Mouse (Mus musculus) hindbrain, postnatal 0 days (tissue): ENCODE data around the gene Cracr2b. TPM values are rescaled to one million over a fixed set of nuclear protein-coding genes. Genes with fewer than 3 reads are reported as not detected.

Experiments used
- ATAC-seq: fragments of 200-750 bp; cut with Nextera tagmentation; 2 replicates; pipeline ENCODE4 v1.8.0; 2017; ENCODE audit warnings: mild to moderate bottlenecking, moderate TSS enrichment, moderate library complexity
- DNase-seq: peaks from one replicate; pipeline ENCODE4 v3.0.0-alpha.2; 2015; ENCODE audit warnings: low spot score
- H3K27ac ChIP-seq: fragments of 300-500 bp; sonication (generic); 2 replicates; pipeline ENCODE4 v1.5.1; 2014; ENCODE audit warnings: mild to moderate bottlenecking
- H3K27me3 ChIP-seq: fragments of 300-500 bp; sonication (generic); 2 replicates; pipeline ENCODE4 v1.6.1; 2014; ENCODE audit warnings: low read length, mixed read lengths; ENCODE audit not compliant: insufficient read depth
- H3K36me3 ChIP-seq: fragments of 300-500 bp; sonication (generic); 2 replicates; pipeline ENCODE4 v1.6.1; 2014; ENCODE audit warnings: low read length, mixed read lengths; ENCODE audit not compliant: insufficient read depth
- H3K4me1 ChIP-seq: fragments of 300-500 bp; sonication (generic); 2 replicates; pipeline ENCODE4 v1.6.1; 2014; ENCODE audit warnings: antibody characterized with exemption, low read length, mixed read lengths; ENCODE audit not compliant: insufficient read depth
- H3K4me2 ChIP-seq: fragments of 300-500 bp; sonication (generic); 2 replicates; pipeline ENCODE4 v1.6.1; 2014; ENCODE audit warnings: low read depth, mild to moderate bottlenecking, low read length, moderate library complexity, mixed read lengths
- H3K4me3 ChIP-seq: fragments of 300-500 bp; sonication (generic); 2 replicates; pipeline ENCODE4 v1.5.1; 2014; ENCODE audit warnings: low read length
- H3K9ac ChIP-seq: fragments of 300-500 bp; sonication (generic); replicated peaks from 2 replicates; pipeline ENCODE4 v1.6.1; 2014; ENCODE audit warnings: mild to moderate bottlenecking, low read length, moderate library complexity, mixed read lengths
- H3K9me3 ChIP-seq: fragments of 300-500 bp; sonication (generic); 2 replicates; pipeline ENCODE4 v1.6.1; 2016; ENCODE audit warnings: low read length, mixed read lengths
- CTCF ChIP-seq: IDR thresholded peaks from 2 replicates; pipeline ENCODE4 v1.5.1; 2016; ENCODE audit warnings: antibody characterized with exemption, control low read depth, low read depth
- WGBS: fragments of 180-500 bp; shearing (Covaris S2); extraction: QIAGEN DNeasy Blood & Tissue Kit; methylation state at CpG from one replicate; pipeline ENCODE4 v1.1.7; 2014; 5-methylcytosine and 5-hydroxymethylcytosine counted together
- polyA plus RNA-seq: library from polyadenylated mRNA; unstranded; fragments of >200 nt; fragmentation: Nextera tagmentation; extraction: Ambion mirVana; gene quantifications from 2 replicates; pipeline ENCODE4 v1.2.1, GENCODE M21; 2015
- total RNA-seq: library from RNA; depleted of rRNA; stranded (reverse); fragments of >200 nt; gene quantifications from 2 replicates; pipeline ENCODE4 v1.2.3, GENCODE M21; 2014

The Cracr2b gene
- total and polyA plus RNA-seq, 2 experiments from 2014 or later: 5.0 to 9.1 TPM

GRCm38 (mm10) chr7:141436523-141436892 is 24.4 kb upstream of the Cracr2b start:
- Histone ChIP-seq H3K4me1 (peaks cover 27% of the 10 kb centered on the region), H3K27ac (peak overlapping the region; percentile 80), H3K27me3 (no peaks in the 10 kb centered on the region), H3K4me3 (peak overlapping the region; percentile 51), H3K36me3 (peaks cover 8% of the 10 kb centered on the region; the same call in 1 of the 2 replicates), H3K9ac (peak overlapping the region; percentile 70; the same call in 1 of the 2 replicates), H3K9me3 (no peaks in the 10 kb centered on the region), H3K4me2 (peak overlapping the region; percentile 90)
- no peak for TF ChIP-seq CTCF
- WGBS: 26% methylated on average over 2 of the region's 2 CpGs
- DNase-seq: no peak
- ATAC-seq: no peak

GRCm38 (mm10) chr7:141437178-141438120 is 23.4 kb upstream of the Cracr2b start, which contains the start of gene Slc25a22:
TSS of gene Slc25a22 (minus strand) at chr7:141437892.
- WGBS: 5% methylated on average over 53 of the region's 53 CpGs
- peak; percentile 84 for ATAC-seq
- H3K4me1 ChIP-seq: peaks cover 27% of the 10 kb centered on the region

GRCm38 (mm10) chr7:141438201-141438968 is 22.5 kb upstream of the Cracr2b start:
- H3K4me3 ChIP-seq: no peak overlapping the region
- peak overlapping the region; percentile 80; the same call in 1 of the 2 replicates for H3K27ac ChIP-seq
- no peaks in the 10 kb centered on the region for H3K9me3 ChIP-seq
- WGBS: 86% methylated on average over 12 of the region's 12 CpGs
- DNase-seq: no peak
- peak overlapping the region; percentile 70; the same call in 1 of the 2 replicates for H3K9ac ChIP-seq
- H3K36me3 ChIP-seq: no peaks in the 10 kb centered on the region
- peak overlapping the region; percentile 90; the same call in 1 of the 2 replicates for H3K4me2 ChIP-seq
- H3K4me1 ChIP-seq: peaks cover 25% of the 10 kb centered on the region
- no peak for ATAC-seq
- no peaks in the 10 kb centered on the region for H3K27me3 ChIP-seq
- no peak for TF ChIP-seq CTCF

More at GRCm38 (mm10) chr7:141437178-141438120, 23.4 kb upstream of the Cracr2b start, which contains the start of gene Slc25a22:
- Histone ChIP-seq H3K9me3 (no peaks in the 10 kb centered on the region), H3K9ac (peak within 1 kb of the TSS; percentile 70), H3K4me2 (peak within 1 kb of the TSS; percentile 90), H3K4me3 (peak within 1 kb of the TSS; percentile 51), H3K27ac (peak within 1 kb of the TSS; percentile 80), H3K27me3 (no peaks in the 10 kb centered on the region), H3K36me3 (no peaks in the 10 kb centered on the region; the same call in 1 of the 2 replicates)
- peak; percentile 69 for TF ChIP-seq CTCF
- peak; percentile 92 for DNase-seq

GRCm38 (mm10) chr7:141439140-141439679 is 21.7 kb upstream of the Cracr2b start:
- peaks cover 23% of the 10 kb centered on the region for H3K4me1 ChIP-seq
- no peaks in the 10 kb centered on the region for H3K27me3 ChIP-seq
- TF ChIP-seq CTCF: no peak
- no peak overlapping the region for H3K27ac ChIP-seq
- no peak for ATAC-seq
- no peaks in the 10 kb centered on the region for H3K9me3 ChIP-seq
- H3K4me2 ChIP-seq: no peak overlapping the region
- DNase-seq: no peak
- WGBS: 96% methylated on average over 10 of the region's 10 CpGs
- no peaks in the 10 kb centered on the region for H3K36me3 ChIP-seq
- H3K4me3 ChIP-seq: no peak overlapping the region
- no peak overlapping the region for H3K9ac ChIP-seq

- ATAC-seq (no peak), DNase-seq (no peak)
- Histone ChIP-seq H3K27ac (no peak overlapping the region), H3K4me3 (no peak overlapping the region), H3K9ac (no peak overlapping the region), H3K4me1 (peaks cover 21% of the 10 kb centered on the region), H3K4me2 (no peak overlapping the region), H3K36me3 (no peaks in the 10 kb centered on the region), H3K9me3 (no peaks in the 10 kb centered on the region), H3K27me3 (no peaks in the 10 kb centered on the region)
- no peak for TF ChIP-seq CTCF
- 98% methylated on average over 11 of the region's 11 CpGs for WGBS
Measured at GRCm38 (mm10) chr7:141439811-141440210, 21.1 kb upstream of the Cracr2b start.

GRCm38 (mm10) chr7:141440613-141441012 is 20.3 kb upstream of the Cracr2b start:
- Histone ChIP-seq H3K27me3 (no peaks in the 10 kb centered on the region), H3K36me3 (no peaks in the 10 kb centered on the region), H3K4me3 (no peak overlapping the region), H3K27ac (no peak overlapping the region), H3K4me2 (no peak overlapping the region), H3K9ac (no peak overlapping the region), H3K4me1 (peaks cover 14% of the 10 kb centered on the region), H3K9me3 (no peaks in the 10 kb centered on the region)
- ATAC-seq: no peak
- 32% methylated on average over 6 of the region's 6 CpGs for WGBS
- TF ChIP-seq CTCF: peak; percentile 78
- DNase-seq: peak; percentile 80
